Mouse (Mus musculus) kidney, adult 2 months (tissue): ENCODE measurements around the gene Igdcc4.

Experiments used
- CTCF ChIP-seq: fragments of 200-500 bp; conservative IDR thresholded peaks from 2 replicates; pipeline ENCODE4 v1.5.1; 2011; ENCODE audit warnings: low read depth, mild to moderate bottlenecking, control low read depth, low read length, moderate library complexity, mixed read lengths; ENCODE audit not compliant: insufficient read depth, insufficient read length
- POLR2A ChIP-seq: fragments of 200-500 bp; IDR thresholded peaks from one replicate; pipeline ENCODE4 v1.6.1; 2011; ENCODE audit warnings: low read depth, low read length, control low read depth

DNA sequence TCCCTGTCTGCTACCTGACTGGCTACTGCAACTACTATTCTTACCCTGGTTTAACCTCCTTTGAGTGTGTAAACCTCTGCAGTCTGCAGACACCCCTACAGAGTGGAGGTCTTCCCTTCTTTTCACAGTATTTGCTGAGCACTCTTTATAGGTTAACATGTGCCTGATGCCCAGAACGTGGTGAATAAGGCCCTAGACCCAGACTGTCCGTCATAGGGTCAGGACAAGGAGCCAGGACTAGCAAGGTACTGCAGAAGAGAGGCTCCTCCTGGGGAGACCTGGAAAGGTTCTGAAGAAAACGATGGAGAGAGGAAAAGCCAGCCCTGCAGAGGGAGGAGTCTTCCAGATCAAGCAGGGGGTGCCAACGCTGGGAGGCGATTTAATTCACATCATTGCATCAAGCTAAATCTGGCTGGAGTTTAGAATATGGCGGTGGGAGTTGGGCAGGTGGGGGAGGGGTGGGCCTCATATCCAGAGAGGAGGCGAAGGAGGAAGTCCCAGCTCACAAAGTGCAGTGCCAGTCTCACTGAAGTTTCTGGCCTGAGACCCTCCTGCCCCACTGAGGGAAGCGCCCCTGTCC lies 2.0 kb downstream of the Igdcc4 start:
- TF ChIP-seq CTCF (no peak), POLR2A (no peak)
